Mouse (Mus musculus) MEL (cell line): ENCODE measurements around the gene Rgs13. TPM values are rescaled to one million over a fixed set of nuclear protein-coding genes. Genes with fewer than 3 reads are reported as not detected.

Experiments used
- DNase-seq: peaks from one replicate; pipeline ENCODE4 v3.0.0; 2011; ENCODE audit warnings: low read depth, low spot score
- H3K27ac ChIP-seq: 2 replicates; pipeline ENCODE4 v1.5.1; 2012; ENCODE audit warnings: low read depth, mild to moderate bottlenecking, control low read depth, low read length, moderate library complexity; ENCODE audit not compliant: control insufficient read depth
- H3K27me3 ChIP-seq, 2 experiments: fragments of 150-350 bp in 1 of 2; sonication (generic) in 1 of 2; 2 replicates each; pipeline ENCODE4 v1.6.1; 2012; ENCODE audit warnings: low read length in 2 of 2, mild to moderate bottlenecking in 2 of 2, improper control_type of control experiment in 1 of 2, moderate library complexity in 1 of 2; ENCODE audit not compliant: insufficient read depth in 2 of 2, control insufficient read depth in 1 of 2
- H3K36me3 ChIP-seq, 2 experiments: 2 replicates each; pipeline ENCODE4 v1.6.1; 2012 to 2014; ENCODE audit warnings: low read length in 2 of 2, improper control_type of control experiment in 1 of 2, inconsistent platforms in 1 of 2, mild to moderate bottlenecking in 1 of 2; ENCODE audit not compliant: insufficient read depth in 2 of 2, control insufficient read depth in 1 of 2
- H3K4me1 ChIP-seq, 2 experiments: fragments of 150-350 bp in 1 of 2; sonication (generic) in 1 of 2; 2 replicates each; pipeline ENCODE4 v1.6.1; 2012; ENCODE audit warnings: low read length in 2 of 2, improper control_type of control experiment in 1 of 2, mild to moderate bottlenecking in 1 of 2; ENCODE audit not compliant: insufficient read depth in 2 of 2, control insufficient read depth in 1 of 2
- H3K4me3 ChIP-seq, 2 experiments: fragments of 150-350 bp in 1 of 2; sonication (generic) in 1 of 2; 2 replicates each; pipeline ENCODE4 v1.5.1; 2012; ENCODE audit warnings: low read depth in 2 of 2, low read length in 2 of 2, mild to moderate bottlenecking in 2 of 2, moderate library complexity in 2 of 2, control low read depth in 1 of 2, improper control_type of control experiment in 1 of 2; ENCODE audit not compliant: control insufficient read depth in 1 of 2, insufficient read depth in 1 of 2
- H3K79me2 ChIP-seq: 2 replicates; pipeline ENCODE4 v1.6.1; 2012; ENCODE audit warnings: mild to moderate bottlenecking, low read length, moderate library complexity; ENCODE audit not compliant: control insufficient read depth, poor library complexity, insufficient read depth
- H3K9ac ChIP-seq: 2 replicates; pipeline ENCODE4 v1.6.1; 2012; ENCODE audit warnings: low read depth, mild to moderate bottlenecking, control low read depth, low read length, moderate library complexity; ENCODE audit not compliant: control insufficient read depth, poor library complexity, severe bottlenecking
- H3K9me3 ChIP-seq: fragments of 150-350 bp; sonication (generic); replicated peaks from 2 replicates; pipeline ENCODE4 v1.6.1; 2012; ENCODE audit warnings: mild to moderate bottlenecking, low read length, improper control_type of control experiment, moderate library complexity; ENCODE audit not compliant: insufficient read depth
- BHLHE40 ChIP-seq: IDR thresholded peaks from 2 replicates; pipeline ENCODE4 v1.6.1; 2012; ENCODE audit warnings: low read depth, mild to moderate bottlenecking, inconsistent platforms, low read length, improper control_type of control experiment, borderline replicate concordance
- CHD2 ChIP-seq: IDR thresholded peaks from 2 replicates; pipeline ENCODE4 v1.6.1; 2011; ENCODE audit warnings: low read length, improper control_type of control experiment
- ETS1 ChIP-seq: IDR thresholded peaks from 2 replicates; pipeline ENCODE4 v1.6.1; 2012; ENCODE audit warnings: low read depth, mild to moderate bottlenecking, inconsistent platforms, low read length, improper control_type of control experiment, moderate library complexity
- HCFC1 ChIP-seq: IDR thresholded peaks from 2 replicates; pipeline ENCODE4 v1.6.1; 2012; ENCODE audit warnings: low read depth, mild to moderate bottlenecking, inconsistent platforms, low read length, improper control_type of control experiment, moderate library complexity
- JUND ChIP-seq: IDR thresholded peaks from 2 replicates; pipeline ENCODE4 v1.6.1; 2011; ENCODE audit warnings: low read depth, mild to moderate bottlenecking, improper control_type of control experiment, low read length
- KAT2A ChIP-seq: conservative IDR thresholded peaks from 2 replicates; pipeline ENCODE4 v1.6.1; 2012; ENCODE audit warnings: low read depth, low read length, improper control_type of control experiment, inconsistent platforms
- MAFK ChIP-seq: IDR thresholded peaks from 2 replicates; pipeline ENCODE4 v1.6.1; 2011; ENCODE audit warnings: low read depth, mild to moderate bottlenecking, low read length, improper control_type of control experiment, borderline replicate concordance
- MAX ChIP-seq: IDR thresholded peaks from 2 replicates; pipeline ENCODE4 v1.6.1; 2011; ENCODE audit warnings: low read length, improper control_type of control experiment
- MEF2A ChIP-seq: IDR thresholded peaks from 2 replicates; pipeline ENCODE4 v1.6.1; 2014; ENCODE audit warnings: low read depth, mild to moderate bottlenecking, inconsistent platforms, low read length, improper control_type of control experiment; ENCODE audit not compliant: poor library complexity, insufficient replicate concordance, severe bottlenecking; ENCODE audit errors: extremely low read depth
- NELFE ChIP-seq: IDR thresholded peaks from 2 replicates; pipeline ENCODE4 v1.6.1; 2011; ENCODE audit warnings: low read depth, low read length, improper control_type of control experiment
- TAL1 ChIP-seq: IDR thresholded peaks from 2 replicates; pipeline ENCODE4 v1.6.1; 2012; ENCODE audit warnings: mild to moderate bottlenecking, inconsistent platforms, low read length, moderate library complexity, mixed read lengths
- TBP ChIP-seq: IDR thresholded peaks from 2 replicates; pipeline ENCODE4 v1.8.0; 2011; ENCODE audit warnings: low read depth, low read length, improper control_type of control experiment
- TCF12 ChIP-seq: IDR thresholded peaks from 2 replicates; pipeline ENCODE4 v1.6.1; 2014; ENCODE audit warnings: low read depth, mild to moderate bottlenecking, inconsistent platforms, low read length, improper control_type of control experiment, moderate library complexity
- UBTF ChIP-seq: IDR thresholded peaks from 2 replicates; pipeline ENCODE4 v1.6.1; 2012; ENCODE audit warnings: low read depth, mild to moderate bottlenecking, inconsistent platforms, low read length, improper control_type of control experiment, moderate library complexity, borderline replicate concordance; ENCODE audit not compliant: insufficient read depth
- ZC3H11A ChIP-seq: IDR thresholded peaks from 2 replicates; pipeline ENCODE4 v1.6.1; 2012; ENCODE audit warnings: low read depth, mild to moderate bottlenecking, inconsistent platforms, low read length, improper control_type of control experiment
- ZKSCAN1 ChIP-seq: IDR thresholded peaks from 2 replicates; pipeline ENCODE4 v1.6.1; 2012; ENCODE audit warnings: low read depth, mild to moderate bottlenecking, inconsistent platforms, low read length, improper control_type of control experiment, moderate library complexity
- polyA plus RNA-seq, 2 experiments: library from polyadenylated mRNA; stranded (reverse) in 1 of 2; unstranded in 1 of 2; fragments of >175 nt in 1 of 2; fragments of >200 nt in 1 of 2; gene quantifications; 2 replicates each; pipeline versions ENCODE4 v1.2.1 to v1.2.4; 2012; ENCODE audit warnings: low replicate concordance in 2 of 2, low read depth in 1 of 2; ENCODE audit not compliant: insufficient read length in 2 of 2, insufficient read depth in 1 of 2, missing spikeins in 1 of 2
- total RNA-seq: library from RNA; depleted of rRNA; stranded (reverse); fragments of 300-350 nt; gene quantifications from 2 replicates; pipeline ENCODE4 v1.2.3, GENCODE M21; 2012

Gene Rgs13
- total and polyA plus RNA-seq, 3 experiments, result not detected

- no peaks in the 10 kb centered on the region for H3K27me3 ChIP-seq
- no peaks in the 10 kb centered on the region for H3K36me3 ChIP-seq
- H3K9me3 ChIP-seq, result no peaks in the 10 kb centered on the region
- H3K4me3 ChIP-seq, result no peak overlapping the region
- DNase-seq, result no peak
- TF ChIP-seq MAFK (no peak), JUND (no peak)
- H3K9ac ChIP-seq, result no peak overlapping the region
- H3K79me2 ChIP-seq, result no peaks in the 10 kb centered on the region
- no peak overlapping the region for H3K27ac ChIP-seq
- no peaks in the 10 kb centered on the region for H3K4me1 ChIP-seq
Observed at GRCm38 (mm10) chr1:144119456-144119855, 57.7 kb downstream of the Rgs13 start.

- Histone ChIP-seq H3K27me3 (no peaks in the 10 kb centered on the region), H3K79me2 (no peaks in the 10 kb centered on the region), H3K36me3 (no peaks in the 10 kb centered on the region), H3K4me3 (no peak overlapping the region), H3K27ac (no peak overlapping the region), H3K9me3 (no peaks in the 10 kb centered on the region), H3K4me1 (no peaks in the 10 kb centered on the region), H3K9ac (no peak overlapping the region)
- no peak for TF ChIP-seq CHD2
- no peak for DNase-seq
Observed at GRCm38 (mm10) chr1:144115848-144116727, 61.1 kb downstream of the Rgs13 start.

- H3K36me3 ChIP-seq, result no peaks in the 10 kb centered on the region
- TF ChIP-seq NELFE, result no peak
- peak; percentile 57; the same call in 1 of the 2 replicates for TF ChIP-seq MAX
- TF ChIP-seq, all 39 proteins: peak for 1
- peak; percentile 43 for DNase-seq
Observed at GRCm38 (mm10) chr1:144113438-144114074, 63.6 kb downstream of the Rgs13 start.

GRCm38 (mm10) chr1:144112946-144113345 lies 64.2 kb downstream of the Rgs13 start:
- no peaks in the 10 kb centered on the region for H3K27me3 ChIP-seq
- TF ChIP-seq HCFC1, result no peak
- TF ChIP-seq UBTF, result no peak
- TF ChIP-seq KAT2A, result no peak
- TF ChIP-seq TCF12, result no peak
- no peak for TF ChIP-seq ZC3H11A
- no peak for TF ChIP-seq ZKSCAN1
- TF ChIP-seq ETS1, result no peak
- no peak for TF ChIP-seq TAL1
- no peak for TF ChIP-seq MAX
- TF ChIP-seq TBP, result no peak
- no peak for TF ChIP-seq BHLHE40
- TF ChIP-seq MAFK, result no peak
- no peak for TF ChIP-seq CHD2
- no peak for TF ChIP-seq MEF2A
- TF ChIP-seq, all 39 proteins: peak for 0
- H3K9me3 ChIP-seq, result no peaks in the 10 kb centered on the region
- DNase-seq, result no peak
- H3K4me1 ChIP-seq, result no peaks in the 10 kb centered on the region
- no peaks in the 10 kb centered on the region for H3K36me3 ChIP-seq
- H3K9ac ChIP-seq, result no peak overlapping the region
- H3K4me3 ChIP-seq, result no peak overlapping the region
- no peak overlapping the region for H3K27ac ChIP-seq
- H3K79me2 ChIP-seq, result no peaks in the 10 kb centered on the region

More at GRCm38 (mm10) chr1:144113438-144114074, 63.6 kb downstream of the Rgs13 start:
- H3K27me3 ChIP-seq, result no peaks in the 10 kb centered on the region
- no peak overlapping the region for H3K9ac ChIP-seq
- H3K9me3 ChIP-seq, result no peaks in the 10 kb centered on the region
- no peak overlapping the region for H3K4me3 ChIP-seq
- H3K4me1 ChIP-seq, result no peaks in the 10 kb centered on the region
- no peak overlapping the region for H3K27ac ChIP-seq
- no peaks in the 10 kb centered on the region for H3K79me2 ChIP-seq
